ENCODE assay signal across 26 mouse cellular contexts in genomic region chr9:50475745-50476144, GRCm38 (mm10). TPM values are rescaled to one million over a fixed set of nuclear protein-coding genes. Genes with fewer than 3 reads are reported as not detected.
DNase-seq lines count a peak whose midpoint lies in the region; ATAC-seq and TF ChIP-seq lines count a peak whose summit lies in the region.
"Had no signal": no experiment of that assay in that cellular context is flagged by ENCODE, and none has a peak within 500 bp of the region (broad histone marks: within the 10 kb centered on the region; RNA-seq: fewer than 3 reads in every experiment).

No protein-coding gene starts in this region.

- DNase-seq in hindbrain, embryonic 10.5 days (ENCODE audit: low spot score), result no peak
- DNase-seq in kidney, adult 11 months, result no peak
- DNase-seq in kidney, postnatal 0 days (ENCODE audit: low spot score), result no peak
- no peak for DNase-seq in kidney, adult 18-20 months
- no peak for DNase-seq in stomach, postnatal 0 days (ENCODE audit: low spot score)
- DNase-seq: adrenal gland, adult 8-10 months; adrenal gland, postnatal 14 days; adrenal gland, postnatal 36 days; B cell, adult 2 months; cerebellum, adult 11-12 months; cerebellum, adult 2 months; cerebellum, adult 9-10 months; cerebellum, postnatal 10 days; cerebellum, postnatal 25 days had no signal

- no peaks in the 10 kb centered on the region for H3K36me3 ChIP-seq in hindbrain, embryonic 10.5 days
- no peaks in the 10 kb centered on the region for H3K36me3 ChIP-seq in hindbrain, embryonic 12.5 days
- H3K36me3 ChIP-seq in kidney, embryonic 15.5 days, result no peaks in the 10 kb centered on the region
- H3K36me3 ChIP-seq in kidney, postnatal 0 days (ENCODE audit: insufficient read depth, low read length), result no peaks in the 10 kb centered on the region
- no peaks in the 10 kb centered on the region for H3K36me3 ChIP-seq in stomach, embryonic 16.5 days (ENCODE audit: control insufficient read depth, insufficient read depth, low read length)
- no peaks in the 10 kb centered on the region for H3K36me3 ChIP-seq in stomach, postnatal 0 days (ENCODE audit: control insufficient read depth, insufficient read depth, low read length)
- H3K36me3 ChIP-seq: embryonic facial prominence, embryonic 10.5 days; embryonic facial prominence, embryonic 12.5 days; G1E had no signal

- H3K4me3 ChIP-seq in hindbrain, embryonic 10.5 days, result no peak overlapping the region
- H3K4me3 ChIP-seq in hindbrain, embryonic 12.5 days, result no peak overlapping the region
- no peak overlapping the region; the same call in 1 of the 2 replicates for H3K4me3 ChIP-seq in kidney, embryonic 15.5 days (replicated peaks)
- H3K4me3 ChIP-seq in kidney, postnatal 0 days (replicated peaks; ENCODE audit: low read depth, low read length), result no peak overlapping the region
- no peak overlapping the region for H3K4me3 ChIP-seq in stomach, embryonic 16.5 days (replicated peaks; ENCODE audit: low read length)
- H3K4me3 ChIP-seq in stomach, postnatal 0 days (ENCODE audit: low read depth, low read length), result no peak overlapping the region
- H3K4me3 ChIP-seq: embryonic facial prominence, embryonic 10.5 days; embryonic facial prominence, embryonic 12.5 days; forebrain, embryonic 13.5 days had no signal

- H3K27ac ChIP-seq in hindbrain, embryonic 10.5 days, result 0 out of 2 replicates have a peak overlapping the region, but pooled peaks have one; percentile 35
- H3K27ac ChIP-seq in hindbrain, embryonic 12.5 days, result no peak overlapping the region
- H3K27ac ChIP-seq in kidney, embryonic 15.5 days, result peak overlapping the region; percentile 82
- 0 out of 2 replicates have a peak overlapping the region, but pooled peaks have one; percentile 38 for H3K27ac ChIP-seq in kidney, postnatal 0 days
- H3K27ac ChIP-seq in stomach, embryonic 16.5 days (ENCODE audit: low read length), result no peak overlapping the region
- no peak overlapping the region for H3K27ac ChIP-seq in stomach, postnatal 0 days (replicated peaks)
- H3K27ac ChIP-seq: embryonic facial prominence, embryonic 10.5 days; embryonic facial prominence, embryonic 12.5 days; forebrain, embryonic 13.5 days had no signal

- TF ChIP-seq EP300 in stomach, postnatal 0 days (optimal IDR thresholded peaks at IDR 0.05), result no peak

- 67% methylated on average over 8 of the region's 8 CpGs for WGBS in hindbrain, embryonic 10.5 days
- 64% methylated on average over 8 of the region's 8 CpGs for WGBS in hindbrain, embryonic 12.5 days
- WGBS in kidney, embryonic 15.5 days, result 28% methylated on average over 8 of the region's 8 CpGs
- 26% methylated on average over 8 of the region's 8 CpGs for WGBS in kidney, postnatal 0 days
- 59% methylated on average over 8 of the region's 8 CpGs for WGBS in stomach, embryonic 16.5 days
- 40% methylated on average over 8 of the region's 8 CpGs for WGBS in stomach, postnatal 0 days

- peaks cover 14% of the 10 kb centered on the region; the same call in 1 of the 2 replicates for H3K4me1 ChIP-seq in hindbrain, embryonic 10.5 days (replicated peaks)
- H3K4me1 ChIP-seq in hindbrain, embryonic 12.5 days, result 0 out of 2 replicates have a peak, but pooled peaks cover 2% of the 10 kb centered on the region
- peaks cover 58% of the 10 kb centered on the region for H3K4me1 ChIP-seq in kidney, embryonic 15.5 days
- H3K4me1 ChIP-seq in kidney, postnatal 0 days (replicated peaks; ENCODE audit: insufficient read depth, low read length), result peaks cover 16% of the 10 kb centered on the region
- peaks cover 13% of the 10 kb centered on the region for H3K4me1 ChIP-seq in stomach, embryonic 16.5 days (ENCODE audit: control insufficient read depth, insufficient read depth, low read length)
- H3K4me1 ChIP-seq in stomach, postnatal 0 days (replicated peaks; ENCODE audit: control insufficient read depth, insufficient read depth), result peaks cover 3% of the 10 kb centered on the region; the same call in 1 of the 2 replicates
- H3K4me1 ChIP-seq: embryonic facial prominence, embryonic 12.5 days; forebrain, embryonic 13.5 days had no signal

- no peak for ATAC-seq in hindbrain, embryonic 12.5 days (ENCODE audit: low FRiP score)
- ATAC-seq in kidney, embryonic 15.5 days (replicated peaks; ENCODE audit: low FRiP score), result peak; percentile 64
- no peak; the same call in 1 of the 2 replicates for ATAC-seq in kidney, postnatal 0 days (replicated peaks; ENCODE audit: low FRiP score, low read depth)
- no peak; the same call in 1 of the 2 replicates for ATAC-seq in stomach, embryonic 16.5 days (ENCODE audit: insufficient read depth, low FRiP score)
- no peak for ATAC-seq in stomach, postnatal 0 days (ENCODE audit: low FRiP score, low TSS enrichment)
- ATAC-seq: activated CD4-positive, CD25-positive, alpha-beta regulatory T cell, adult 4 months; CD4-positive, CD25-positive, alpha-beta regulatory T cell, adult 4 months; forebrain, embryonic 13.5 days had no signal

- H3K9me3 ChIP-seq in hindbrain, embryonic 10.5 days, result no peaks in the 10 kb centered on the region
- no peaks in the 10 kb centered on the region for H3K9me3 ChIP-seq in hindbrain, embryonic 12.5 days (replicated peaks)
- H3K9me3 ChIP-seq in kidney, embryonic 15.5 days (replicated peaks), result no peaks in the 10 kb centered on the region
- H3K9me3 ChIP-seq in kidney, postnatal 0 days (replicated peaks; ENCODE audit: low read length), result no peaks in the 10 kb centered on the region
- H3K9me3 ChIP-seq in stomach, embryonic 16.5 days (replicated peaks; ENCODE audit: control insufficient read depth, low read length), result no peaks in the 10 kb centered on the region
- H3K9me3 ChIP-seq in stomach, postnatal 0 days (ENCODE audit: control insufficient read depth, low read length), result no peaks in the 10 kb centered on the region
- H3K9me3 ChIP-seq: embryonic facial prominence, embryonic 10.5 days; embryonic facial prominence, embryonic 12.5 days; forebrain, embryonic 13.5 days; G1E had no signal

- no peak for TF ChIP-seq CTCF in kidney, postnatal 0 days (IDR thresholded peaks at IDR 0.05; ENCODE audit: low read depth)
- no peak for TF ChIP-seq CTCF in stomach, postnatal 0 days (IDR thresholded peaks at IDR 0.05; ENCODE audit: low read depth)

- H3K27me3 ChIP-seq in hindbrain, embryonic 10.5 days (ENCODE audit: insufficient read depth, poor library complexity, severe bottlenecking), result no peaks in the 10 kb centered on the region
- H3K27me3 ChIP-seq in hindbrain, embryonic 12.5 days, result no peaks in the 10 kb centered on the region
- H3K27me3 ChIP-seq in kidney, embryonic 15.5 days, result no peaks in the 10 kb centered on the region
- H3K27me3 ChIP-seq in kidney, postnatal 0 days (ENCODE audit: insufficient read depth, low read length), result no peaks in the 10 kb centered on the region
- no peaks in the 10 kb centered on the region for H3K27me3 ChIP-seq in stomach, embryonic 16.5 days (ENCODE audit: control insufficient read depth, insufficient read depth, low read length)
- H3K27me3 ChIP-seq in stomach, postnatal 0 days (ENCODE audit: control insufficient read depth, insufficient read depth, low read length), result no peaks in the 10 kb centered on the region
- H3K27me3 ChIP-seq: CH12.LX; forebrain, embryonic 13.5 days; Patski had no signal

- H3K4me2 ChIP-seq in hindbrain, embryonic 12.5 days (replicated peaks), result no peak overlapping the region
- H3K4me2 ChIP-seq in kidney, embryonic 15.5 days, result peak overlapping the region; percentile 22
- H3K4me2 ChIP-seq in kidney, postnatal 0 days (ENCODE audit: low read length), result peak overlapping the region; percentile 8; the same call in 1 of the 2 replicates
- H3K4me2 ChIP-seq in stomach, embryonic 16.5 days (ENCODE audit: low read depth, low read length), result peak overlapping the region; percentile 16
- H3K4me2 ChIP-seq in stomach, postnatal 0 days (replicated peaks; ENCODE audit: low read depth), result no peak overlapping the region
- H3K4me2 ChIP-seq: embryonic facial prominence, embryonic 12.5 days; forebrain, embryonic 13.5 days had no signal

- no peak overlapping the region for H3K9ac ChIP-seq in hindbrain, embryonic 12.5 days
- no peak overlapping the region for H3K9ac ChIP-seq in kidney, embryonic 15.5 days
- H3K9ac ChIP-seq in kidney, postnatal 0 days (ENCODE audit: low read depth, low read length), result no peak overlapping the region
- no peak overlapping the region for H3K9ac ChIP-seq in stomach, embryonic 16.5 days (ENCODE audit: low read length)
- H3K9ac ChIP-seq in stomach, postnatal 0 days (ENCODE audit: low read length), result no peak overlapping the region
- H3K9ac ChIP-seq: embryonic facial prominence, embryonic 12.5 days; forebrain, embryonic 13.5 days had no signal

RNA-seq across cellular contexts. Expression of gene Plet1, which starts 18.6 kb away (rescaled TPM):
- 1.0 and 1.2 TPM in 2 replicates for polyA plus RNA-seq in hindbrain, embryonic 10.5 days (2016; fragmentation: Nextera tagmentation; extraction: Ambion mirVana)
- 0.79 and 1.1 TPM in 2 replicates for polyA plus RNA-seq in hindbrain, embryonic 12.5 days (2016; fragmentation: Nextera tagmentation; extraction: Ambion mirVana)
- 24.8 TPM in 2 replicates for polyA plus RNA-seq in kidney, embryonic 15.5 days (2015; fragmentation: Nextera tagmentation; extraction: Ambion mirVana)
- polyA plus RNA-seq in kidney, postnatal 0 days (2015; fragmentation: Nextera tagmentation; extraction: Ambion mirVana), result 53.4 and 54.5 TPM in 2 replicates
- 17.9 and 25.0 TPM in 2 replicates for polyA plus RNA-seq in stomach, embryonic 16.5 days (2015; fragmentation: Nextera tagmentation; extraction: Ambion mirVana)
- 76.4 and 79.7 TPM in 2 replicates for polyA plus RNA-seq in stomach, postnatal 0 days (2015; fragmentation: Nextera tagmentation; extraction: Ambion mirVana)
- polyA plus RNA-seq: forebrain, embryonic 11.5 days; forebrain, embryonic 13.5 days had no signal

RNA-seq across cellular contexts. Expression of gene Pts, which starts 52.8 kb away (rescaled TPM):
- polyA plus RNA-seq in hindbrain, embryonic 10.5 days (2016; fragmentation: Nextera tagmentation; extraction: Ambion mirVana), result 82.4 and 93.7 TPM in 2 replicates
- polyA plus RNA-seq in hindbrain, embryonic 12.5 days (2016; fragmentation: Nextera tagmentation; extraction: Ambion mirVana), result 95.1 and 96.2 TPM in 2 replicates
- polyA plus RNA-seq in kidney, embryonic 15.5 days (2015; fragmentation: Nextera tagmentation; extraction: Ambion mirVana), result 88.2 and 94.1 TPM in 2 replicates
- 133 and 139 TPM in 2 replicates for polyA plus RNA-seq in kidney, postnatal 0 days (2015; fragmentation: Nextera tagmentation; extraction: Ambion mirVana)
- 85.1 and 91.8 TPM in 2 replicates for polyA plus RNA-seq in stomach, embryonic 16.5 days (2015; fragmentation: Nextera tagmentation; extraction: Ambion mirVana)
- polyA plus RNA-seq in stomach, postnatal 0 days (2015; fragmentation: Nextera tagmentation; extraction: Ambion mirVana), result 83.8 and 87.0 TPM in 2 replicates

Comparison
In these comparisons a context has a peak if more than half of its experiments do, and no peak if none do; other contexts are left out.
1. H3K27ac ChIP-seq: peak in hindbrain, embryonic 10.5 days (single experiment), kidney, embryonic 15.5 days (single experiment) and kidney, postnatal 0 days (single experiment); none in hindbrain, embryonic 12.5 days (single experiment), stomach, embryonic 16.5 days (single experiment) and stomach, postnatal 0 days (single experiment).
2. H3K4me2 ChIP-seq: peak in kidney, embryonic 15.5 days (single experiment), kidney, postnatal 0 days (single experiment) and stomach, embryonic 16.5 days (single experiment); none in hindbrain, embryonic 12.5 days (single experiment) and stomach, postnatal 0 days (single experiment).